Mouse (Mus musculus): ENCODE measurements around the gene Irf2bp1. TPM values are rescaled to one million over a fixed set of nuclear protein-coding genes. Genes with fewer than 3 reads are reported as not detected.

Gene Irf2bp1
- polyA plus RNA-seq, 1 experiment from 2014 or later = 6.6 TPM

DNA sequence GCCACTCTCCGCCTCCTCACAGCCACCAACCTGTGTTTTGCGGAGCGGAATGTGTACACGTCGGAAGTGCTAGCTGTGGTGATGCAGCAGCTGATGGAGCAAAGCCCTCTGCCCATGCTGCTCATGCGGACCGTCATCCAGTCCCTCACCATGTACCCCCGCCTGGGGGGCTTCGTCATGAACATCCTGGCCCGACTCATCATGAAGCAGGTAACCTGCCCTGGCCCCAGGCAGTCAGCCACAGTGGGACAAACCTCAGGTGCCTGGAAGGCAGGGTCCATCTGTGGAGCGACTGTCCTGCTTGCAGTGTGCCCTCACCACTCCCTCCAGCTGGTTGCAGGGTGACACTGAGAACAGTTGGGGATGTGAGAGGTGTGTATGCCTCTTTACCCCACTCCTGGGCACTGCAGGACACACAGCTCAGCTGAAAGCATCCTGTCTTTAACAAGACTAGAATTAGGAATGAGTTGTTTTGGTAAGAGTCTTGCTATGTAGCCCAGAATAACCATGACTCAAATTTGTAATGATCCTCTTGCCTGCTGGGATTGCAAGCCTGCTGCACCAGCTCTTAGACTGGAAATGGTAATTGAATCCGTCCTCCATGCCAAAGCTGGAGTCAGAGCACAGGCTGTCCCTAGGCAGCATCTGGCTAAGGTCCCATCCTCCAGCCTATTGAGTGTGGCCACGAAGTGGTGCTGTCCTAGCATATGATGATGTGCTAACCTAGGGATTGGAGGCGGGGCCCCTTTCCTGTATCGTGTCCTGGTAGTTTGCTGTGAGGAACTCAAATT is 48.7 kb downstream of the Irf2bp1 start:
- 78% methylated on average over 15 of the region's 15 CpGs for WGBS (ENCODE audit: insufficient replicate concordance)
- no peak for ATAC-seq (ENCODE audit: low read depth)
- Histone ChIP-seq H3K4me2 (ENCODE audit: low read depth, low read length) (no peak overlapping the region), H3K9ac (ENCODE audit: low read depth, low read length) (no peak overlapping the region), H3K9me3 (replicated peaks; ENCODE audit: control insufficient read depth, low read length) (no peaks in the 10 kb centered on the region), H3K27me3 (ENCODE audit: control insufficient read depth, insufficient read depth, low read depth, low read length) (no peaks in the 10 kb centered on the region), H3K36me3 (ENCODE audit: control insufficient read depth, insufficient read depth) (peaks cover 18% of the 10 kb centered on the region), H3K4me3 (ENCODE audit: low read depth, low read length) (no peak overlapping the region), H3K4me1 (ENCODE audit: control insufficient read depth, low read depth, low read length) (no peaks in the 10 kb centered on the region), H3K27ac (ENCODE audit: low read length) (no peak overlapping the region)

DNA sequence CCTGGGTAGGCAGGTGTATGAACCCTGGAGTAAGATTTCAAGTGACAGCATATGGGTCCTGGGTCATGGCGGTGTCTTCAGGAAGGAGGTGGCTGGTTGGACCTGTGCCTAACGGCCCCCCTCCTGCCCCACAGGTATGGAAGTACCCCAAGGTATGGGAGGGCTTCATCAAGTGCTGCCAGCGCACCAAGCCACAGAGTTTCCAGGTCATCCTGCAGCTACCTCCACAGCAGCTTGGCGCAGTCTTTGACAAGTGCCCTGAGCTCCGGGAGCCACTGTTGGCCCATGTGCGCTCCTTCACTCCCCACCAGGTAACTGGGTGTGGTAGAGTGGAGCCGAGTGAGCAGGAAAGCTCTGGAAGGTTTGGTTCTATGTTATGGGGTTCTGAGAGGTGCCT is 49.3 kb downstream of the Irf2bp1 start:
- H3K27ac ChIP-seq (ENCODE audit: low read length) = no peak overlapping the region
- ATAC-seq (ENCODE audit: low read depth) = no peak
- H3K27me3 ChIP-seq (ENCODE audit: control insufficient read depth, insufficient read depth, low read depth, low read length) = no peaks in the 10 kb centered on the region
- no peaks in the 10 kb centered on the region for H3K4me1 ChIP-seq (ENCODE audit: control insufficient read depth, low read depth, low read length)
- WGBS (ENCODE audit: insufficient replicate concordance) = 84% methylated on average over 7 of the region's 7 CpGs
- H3K4me3 ChIP-seq (ENCODE audit: low read depth, low read length) = no peak overlapping the region
- no peak overlapping the region for H3K9ac ChIP-seq (ENCODE audit: low read depth, low read length)
- H3K9me3 ChIP-seq (replicated peaks; ENCODE audit: control insufficient read depth, low read length) = no peaks in the 10 kb centered on the region
- peaks cover 18% of the 10 kb centered on the region for H3K36me3 ChIP-seq (ENCODE audit: control insufficient read depth, insufficient read depth)
- no peak overlapping the region for H3K4me2 ChIP-seq (ENCODE audit: low read depth, low read length)

DNA sequence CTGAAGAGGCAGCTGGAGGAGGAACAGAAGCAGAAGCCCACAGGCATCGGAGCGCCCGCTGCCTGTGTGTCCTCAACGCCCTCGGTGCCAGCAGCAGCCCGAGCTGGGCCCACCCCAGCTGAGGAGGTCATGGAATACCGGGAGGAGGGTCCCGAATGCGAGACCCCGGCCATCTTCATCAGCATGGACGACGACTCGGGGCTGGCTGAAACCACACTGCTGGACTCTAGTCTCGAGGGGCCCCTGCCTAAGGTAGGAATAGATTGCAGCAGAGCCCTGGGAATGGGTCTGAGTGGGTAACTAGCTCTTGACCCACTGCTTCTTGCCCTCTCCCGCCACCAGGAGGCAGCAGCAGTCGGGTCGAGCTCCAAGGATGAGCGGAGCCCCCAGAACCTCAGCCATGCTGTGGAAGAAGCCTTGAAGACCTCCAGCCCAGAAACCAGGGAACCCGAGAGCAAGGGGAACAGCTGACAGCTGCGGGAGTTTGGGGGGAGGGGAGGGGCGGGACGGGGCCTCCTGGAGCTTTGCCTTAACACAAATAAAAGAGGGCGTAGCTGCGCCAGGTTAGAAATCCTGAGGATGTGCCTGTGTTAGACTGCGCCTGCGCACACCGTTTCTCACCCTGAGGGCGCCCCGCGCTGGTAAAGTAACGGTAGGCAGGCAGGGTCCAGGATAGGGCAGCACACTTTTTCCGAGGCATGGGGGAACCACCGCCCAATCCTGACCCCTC is 50.4 kb downstream of the Irf2bp1 start, which contains the start of gene Rsph6a:
Gene Rsph6a (plus strand): TSS at position 644 of the 730 bp plus-strand sequence.
- peaks cover 12% of the 10 kb centered on the region for H3K36me3 ChIP-seq (ENCODE audit: control insufficient read depth, insufficient read depth)
- no peak; the same call in 1 of the 2 replicates for ATAC-seq (ENCODE audit: low read depth)
- H3K9ac ChIP-seq (ENCODE audit: low read depth, low read length) = no peak within 1 kb of the TSS
- H3K4me2 ChIP-seq (ENCODE audit: low read depth, low read length) = no peak within 1 kb of the TSS
- 54% methylated on average over 33 of the region's 33 CpGs for WGBS (ENCODE audit: insufficient replicate concordance)
- H3K27ac ChIP-seq (ENCODE audit: low read length) = no peak within 1 kb of the TSS
- H3K4me1 ChIP-seq (ENCODE audit: control insufficient read depth, low read depth, low read length) = no peaks in the 10 kb centered on the region
- H3K9me3 ChIP-seq (replicated peaks; ENCODE audit: control insufficient read depth, low read length) = no peaks in the 10 kb centered on the region
- no peaks in the 10 kb centered on the region for H3K27me3 ChIP-seq (ENCODE audit: control insufficient read depth, insufficient read depth, low read depth, low read length)
- H3K4me3 ChIP-seq (ENCODE audit: low read depth, low read length) = no peak within 1 kb of the TSS

DNA sequence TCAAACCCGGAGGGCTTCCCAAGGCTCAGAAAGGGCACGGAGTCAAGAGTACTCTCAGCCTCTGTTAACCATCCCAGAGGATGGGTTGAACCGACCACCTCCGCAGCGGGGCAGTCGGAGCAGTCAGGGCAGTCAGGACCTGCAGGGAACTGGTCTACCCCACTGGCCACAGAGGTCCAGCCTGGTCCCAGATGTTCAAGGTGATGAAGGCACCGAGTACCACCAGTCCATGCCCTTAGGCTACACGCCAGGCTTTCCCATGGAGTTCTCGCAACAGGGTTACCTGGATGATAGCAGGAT is 50.9 kb downstream of the Irf2bp1 start:
- H3K9ac ChIP-seq (ENCODE audit: low read depth, low read length) = no peak overlapping the region
- H3K27ac ChIP-seq (ENCODE audit: low read length) = no peak overlapping the region
- H3K4me2 ChIP-seq (ENCODE audit: low read depth, low read length) = no peak overlapping the region
- H3K4me3 ChIP-seq (ENCODE audit: low read depth, low read length) = no peak overlapping the region
- no peaks in the 10 kb centered on the region for H3K27me3 ChIP-seq (ENCODE audit: control insufficient read depth, insufficient read depth, low read depth, low read length)
- H3K4me1 ChIP-seq (ENCODE audit: control insufficient read depth, low read depth, low read length) = no peaks in the 10 kb centered on the region
- ATAC-seq (ENCODE audit: low read depth) = no peak
- peaks cover 11% of the 10 kb centered on the region for H3K36me3 ChIP-seq (ENCODE audit: control insufficient read depth, insufficient read depth)
- WGBS (ENCODE audit: insufficient replicate concordance) = 74% methylated on average over 9 of the region's 9 CpGs
- H3K9me3 ChIP-seq (replicated peaks; ENCODE audit: control insufficient read depth, low read length) = no peaks in the 10 kb centered on the region

DNA sequence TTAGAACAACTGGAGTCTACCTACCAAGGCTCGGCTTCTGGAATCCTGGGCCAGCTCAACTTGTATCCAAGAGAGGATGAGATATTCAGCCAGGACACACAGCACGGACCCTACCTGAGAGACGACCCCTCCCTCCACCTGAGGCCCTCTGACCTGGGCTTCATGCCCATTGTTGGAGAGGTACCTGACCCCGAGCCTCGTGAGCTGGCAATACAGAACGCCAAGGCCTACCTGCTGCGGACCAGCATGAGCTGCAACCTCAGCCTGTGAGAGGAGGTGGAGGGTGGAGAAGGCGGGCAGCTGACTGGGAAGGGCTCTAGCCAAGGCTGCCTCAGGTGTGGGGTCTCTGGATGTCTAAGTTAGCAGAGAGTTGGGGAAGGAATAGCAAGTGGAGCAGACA is 51.3 kb downstream of the Irf2bp1 start:
- H3K36me3 ChIP-seq (ENCODE audit: control insufficient read depth, insufficient read depth) = peaks cover 8% of the 10 kb centered on the region
- H3K9ac ChIP-seq (ENCODE audit: low read depth, low read length) = no peak overlapping the region
- no peak overlapping the region for H3K4me2 ChIP-seq (ENCODE audit: low read depth, low read length)
- H3K9me3 ChIP-seq (replicated peaks; ENCODE audit: control insufficient read depth, low read length) = no peaks in the 10 kb centered on the region
- 73% methylated on average over 8 of the region's 8 CpGs for WGBS (ENCODE audit: insufficient replicate concordance)
- no peak for ATAC-seq (ENCODE audit: low read depth)
- H3K4me3 ChIP-seq (ENCODE audit: low read depth, low read length) = no peak overlapping the region
- no peaks in the 10 kb centered on the region for H3K27me3 ChIP-seq (ENCODE audit: control insufficient read depth, insufficient read depth, low read depth, low read length)
- H3K4me1 ChIP-seq (ENCODE audit: control insufficient read depth, low read depth, low read length) = no peaks in the 10 kb centered on the region
- no peak overlapping the region for H3K27ac ChIP-seq (ENCODE audit: low read length)

Other genes with a start within 250 kb of the Irf2bp1 start
- gene Psg19, start 205.5 kb upstream of the Irf2bp1 start, polyA plus RNA-seq (2015; fragmentation: Nextera tagmentation; extraction: Ambion mirVana) = not detected in 2 replicates
- not detected in 2 replicates for gene Psg17, start 182.4 kb upstream of the Irf2bp1 start, polyA plus RNA-seq (2015; fragmentation: Nextera tagmentation; extraction: Ambion mirVana)
- gene Mill2, start 164.1 kb upstream of the Irf2bp1 start, polyA plus RNA-seq (2015; fragmentation: Nextera tagmentation; extraction: Ambion mirVana) = 0.21 and 0.24 TPM in 2 replicates
- 76.1 and 87.5 TPM in 2 replicates for gene Pglyrp1, start 132.7 kb upstream of the Irf2bp1 start, polyA plus RNA-seq (2015; fragmentation: Nextera tagmentation; extraction: Ambion mirVana)
- 7.9 and 8.4 TPM in 2 replicates for gene Ccdc61, start 93.6 kb upstream of the Irf2bp1 start, polyA plus RNA-seq (2015; fragmentation: Nextera tagmentation; extraction: Ambion mirVana)
- 0.06 and 0.09 TPM in 2 replicates for gene Nova2, start 78.2 kb upstream of the Irf2bp1 start, polyA plus RNA-seq (2015; fragmentation: Nextera tagmentation; extraction: Ambion mirVana)
- not detected in 2 replicates for gene Nanos2, start 16.6 kb upstream of the Irf2bp1 start, polyA plus RNA-seq (2015; fragmentation: Nextera tagmentation; extraction: Ambion mirVana)
- gene Mypop, start 12.8 kb upstream of the Irf2bp1 start, polyA plus RNA-seq (2015; fragmentation: Nextera tagmentation; extraction: Ambion mirVana) = 0.12 and 0.48 TPM in 2 replicates
- 60.8 and 63.7 TPM in 2 replicates for gene Foxa3, start 19.5 kb downstream of the Irf2bp1 start, polyA plus RNA-seq (2015; fragmentation: Nextera tagmentation; extraction: Ambion mirVana)
- gene Sympk, start 20.3 kb downstream of the Irf2bp1 start, polyA plus RNA-seq (2015; fragmentation: Nextera tagmentation; extraction: Ambion mirVana) = 13.8 TPM in 2 replicates
- not detected in 2 replicates for gene Rsph6a, start 50.6 kb downstream of the Irf2bp1 start, polyA plus RNA-seq (2015; fragmentation: Nextera tagmentation; extraction: Ambion mirVana)
- 2.4 and 3.5 TPM in 2 replicates for gene Dmwd, start 72.2 kb downstream of the Irf2bp1 start, polyA plus RNA-seq (2015; fragmentation: Nextera tagmentation; extraction: Ambion mirVana)
- 12.2 and 17.1 TPM in 2 replicates for gene Dmpk, start 79.8 kb downstream of the Irf2bp1 start, polyA plus RNA-seq (2015; fragmentation: Nextera tagmentation; extraction: Ambion mirVana)
- gene Six5, start 90.5 kb downstream of the Irf2bp1 start, polyA plus RNA-seq (2015; fragmentation: Nextera tagmentation; extraction: Ambion mirVana) = 0.77 and 0.93 TPM in 2 replicates
- 0.11 and 0.12 TPM in 2 replicates for gene Gm4969, start 114.3 kb downstream of the Irf2bp1 start, polyA plus RNA-seq (2015; fragmentation: Nextera tagmentation; extraction: Ambion mirVana)
- 4.7 and 5.2 TPM in 2 replicates for gene Fbxo46, start 115.8 kb downstream of the Irf2bp1 start, polyA plus RNA-seq (2015; fragmentation: Nextera tagmentation; extraction: Ambion mirVana)
- gene Qpctl, start 145.2 kb downstream of the Irf2bp1 start, polyA plus RNA-seq (2015; fragmentation: Nextera tagmentation; extraction: Ambion mirVana) = 3.9 and 4.0 TPM in 2 replicates
- 47.9 and 54.4 TPM in 2 replicates for gene Snrpd2, start 145.7 kb downstream of the Irf2bp1 start, polyA plus RNA-seq (2015; fragmentation: Nextera tagmentation; extraction: Ambion mirVana)
- gene Gipr, start 162.1 kb downstream of the Irf2bp1 start, polyA plus RNA-seq (2015; fragmentation: Nextera tagmentation; extraction: Ambion mirVana) = 0.99 and 2.1 TPM in 2 replicates
- gene Eml2, start 172.4 kb downstream of the Irf2bp1 start, polyA plus RNA-seq (2015; fragmentation: Nextera tagmentation; extraction: Ambion mirVana) = 4.0 and 5.0 TPM in 2 replicates
- 0.49 and 0.60 TPM in 2 replicates for gene Gpr4, start 208.5 kb downstream of the Irf2bp1 start, polyA plus RNA-seq (2015; fragmentation: Nextera tagmentation; extraction: Ambion mirVana)
- 13.2 and 14.3 TPM in 2 replicates for gene Opa3, start 224.3 kb downstream of the Irf2bp1 start, polyA plus RNA-seq (2015; fragmentation: Nextera tagmentation; extraction: Ambion mirVana)

Measured in liver, embryonic 16.5 days (tissue).